Mouse (Mus musculus): ENCODE measurements around the gene Rnps1.

GRCm38 (mm10) chr17:24470701-24471527 is 56.5 kb downstream of the Rnps1 start:
- TF ChIP-seq POLR2A (IDR thresholded peaks at IDR 0.05; ENCODE audit: low read depth, low read length) = no peak
- TF ChIP-seq CTCF (conservative IDR thresholded peaks at IDR 0.05; ENCODE audit: insufficient read depth, insufficient read length, low read depth, low read length) = no peak

All from kidney, adult 2 months (tissue).